Mouse (Mus musculus): Measurements from ENCODE around the gene Jund.

Jund gene

GRCm38 (mm10) chr8:70674716-70675115, 24.0 kb upstream of the Jund start:
- DNase-seq (ENCODE audit: low read depth, low spot score), result peak; percentile 56

GRCm38 (mm10) chr8:70675336-70675735, 23.4 kb upstream of the Jund start:
- DNase-seq (ENCODE audit: low read depth, low spot score), result peak; percentile 71

- DNase-seq (ENCODE audit: low read depth, low spot score), result no peak
Observed at GRCm38 (mm10) chr8:70677451-70678080, 21.2 kb upstream of the Jund start.

- no peak for DNase-seq (ENCODE audit: low read depth, low spot score)
Observed at GRCm38 (mm10) chr8:70678679-70679078, 20.1 kb upstream of the Jund start.

- no peak for DNase-seq (ENCODE audit: low read depth, low spot score)
Observed at GRCm38 (mm10) chr8:70679404-70679803, 19.3 kb upstream of the Jund start.

GRCm38 (mm10) chr8:70680039-70680438, 18.7 kb upstream of the Jund start:
- no peak for DNase-seq (ENCODE audit: low read depth, low spot score)

- no peak for DNase-seq (ENCODE audit: low read depth, low spot score)
Observed at GRCm38 (mm10) chr8:70681410-70681809, 17.3 kb upstream of the Jund start.

- DNase-seq (ENCODE audit: low read depth, low spot score), result no peak
Observed at GRCm38 (mm10) chr8:70682193-70682592, 16.6 kb upstream of the Jund start.

- no peak for DNase-seq (ENCODE audit: low read depth, low spot score)
Observed at GRCm38 (mm10) chr8:70682692-70683091, 16.1 kb upstream of the Jund start.

- peak; percentile 90 for DNase-seq (ENCODE audit: low read depth, low spot score)
Observed at GRCm38 (mm10) chr8:70684291-70684690, 14.5 kb upstream of the Jund start.

GRCm38 (mm10) chr8:70687576-70687975, 11.2 kb upstream of the Jund start:
- DNase-seq (ENCODE audit: low read depth, low spot score), result no peak

- DNase-seq (ENCODE audit: low read depth, low spot score), result no peak
Observed at GRCm38 (mm10) chr8:70688136-70688535, 10.6 kb upstream of the Jund start.

GRCm38 (mm10) chr8:70689892-70690390, 8.8 kb upstream of the Jund start:
- no peak for DNase-seq (ENCODE audit: low read depth, low spot score)

- no peak for DNase-seq (ENCODE audit: low read depth, low spot score)
Observed at GRCm38 (mm10) chr8:70691230-70691629, 7.5 kb upstream of the Jund start.

- DNase-seq (ENCODE audit: low read depth, low spot score), result no peak
Observed at GRCm38 (mm10) chr8:70691727-70692231, 7.0 kb upstream of the Jund start.

GRCm38 (mm10) chr8:70693636-70694035, 5.1 kb upstream of the Jund start:
- DNase-seq (ENCODE audit: low read depth, low spot score), result peak; percentile 57

GRCm38 (mm10) chr8:70695318-70696018, 3.3 kb upstream of the Jund start:
- DNase-seq (ENCODE audit: low read depth, low spot score), result peak; percentile 84

GRCm38 (mm10) chr8:70696019-70696885, 2.5 kb upstream of the Jund start:
- peak; percentile 92 for DNase-seq (ENCODE audit: low read depth, low spot score)

- no peak for DNase-seq (ENCODE audit: low read depth, low spot score)
Observed at GRCm38 (mm10) chr8:70696946-70697345, 1.8 kb upstream of the Jund start.

GRCm38 (mm10) chr8:70697366-70698250, 1.1 kb upstream of the Jund start:
- DNase-seq (ENCODE audit: low read depth, low spot score), result peak; percentile 45

All from CD4-positive, CD25-positive, alpha-beta regulatory T cell, adult 2 months (primary cell).